Mouse (Mus musculus) forebrain, embryonic 11.5 days (tissue): ENCODE data around the gene Defa17. TPM values are rescaled to one million over a fixed set of nuclear protein-coding genes. Genes with fewer than 3 reads are reported as not detected.
"Not testable (repeated sequence)": the region's sequence is repeated elsewhere in the genome, so short reads cannot be mapped to it uniquely, and the experiment has no call there.

Source experiments
- ATAC-seq: fragments of 200-750 bp; cut with Nextera tagmentation; replicated peaks from 2 replicates; pipeline ENCODE4 v1.8.0; 2017; ENCODE audit warnings: moderate TSS enrichment; ENCODE audit not compliant: low FRiP score
- DNase-seq: peaks from one replicate; pipeline ENCODE4 v3.0.0-alpha.2; 2017; ENCODE audit warnings: low spot score
- H3K27ac ChIP-seq: fragments of 300-500 bp; sonication (generic); 2 replicates; pipeline ENCODE4 v1.5.1; 2014; ENCODE audit warnings: low read depth, low read length
- H3K27me3 ChIP-seq: fragments of 300-500 bp; sonication (generic); 2 replicates; pipeline ENCODE4 v1.6.1; 2014; ENCODE audit warnings: mild to moderate bottlenecking, low read length, mixed read lengths; ENCODE audit not compliant: control insufficient read depth, insufficient read depth
- H3K36me3 ChIP-seq: fragments of 300-500 bp; sonication (generic); 2 replicates; pipeline ENCODE4 v1.6.1; 2014; ENCODE audit warnings: mild to moderate bottlenecking, low read length, moderate library complexity, mixed read lengths; ENCODE audit not compliant: control insufficient read depth, insufficient read depth
- H3K4me1 ChIP-seq: fragments of 300-500 bp; sonication (generic); replicated peaks from 2 replicates; pipeline ENCODE4 v1.6.1; 2014; ENCODE audit warnings: low read length, mixed read lengths; ENCODE audit not compliant: control insufficient read depth, insufficient read depth
- H3K4me2 ChIP-seq: fragments of 300-500 bp; sonication (generic); 2 replicates; pipeline ENCODE4 v1.6.1; 2014; ENCODE audit warnings: low read depth, mild to moderate bottlenecking, low read length, moderate library complexity, mixed read lengths; ENCODE audit not compliant: severe bottlenecking
- H3K4me3 ChIP-seq: fragments of 300-500 bp; sonication (generic); 2 replicates; pipeline ENCODE4 v1.5.1; 2014; ENCODE audit warnings: low read depth, low read length
- H3K9ac ChIP-seq: fragments of 300-500 bp; sonication (generic); 2 replicates; pipeline ENCODE4 v1.6.1; 2014; ENCODE audit warnings: low read length
- H3K9me3 ChIP-seq: fragments of 300-500 bp; sonication (generic); 2 replicates; pipeline ENCODE4 v1.6.1; 2016; ENCODE audit warnings: low read length, mixed read lengths; ENCODE audit not compliant: control insufficient read depth
- WGBS: fragments of 180-500 bp; shearing (Covaris S2); extraction: QIAGEN DNeasy Blood & Tissue Kit; methylation state at CpG from one replicate; pipeline ENCODE4 v1.1.7; 2014; 5-methylcytosine and 5-hydroxymethylcytosine counted together
- polyA plus RNA-seq: library from polyadenylated mRNA; unstranded; fragments of >200 nt; fragmentation: Nextera tagmentation; extraction: Ambion mirVana; gene quantifications from 2 replicates; pipeline ENCODE4 v1.2.1, GENCODE M21; 2014

The Defa17 gene
- not detected in 2 replicates for polyA plus RNA-seq

- not testable (repeated sequence) for H3K9me3 ChIP-seq, H3K4me1 ChIP-seq, H3K9ac ChIP-seq, H3K4me2 ChIP-seq, H3K36me3 ChIP-seq, DNase-seq, H3K27ac ChIP-seq, ATAC-seq, H3K4me3 ChIP-seq, H3K27me3 ChIP-seq
- no CpG with 5 or more reads among the region's 2 CpGs for WGBS
Measured at GRCm38 (mm10) chr8:21655480-21655879, at the start of gene Defa17. Gene Defa17, plus strand, starts transcription at chr8:21655780.

GRCm38 (mm10) chr8:21617883-21618282 is 37.7 kb upstream of the Defa17 start, which contains the start of gene Defa26:
Gene Defa26, plus strand, starts transcription at chr8:21618183.
- WGBS: no CpG with 5 or more reads among the region's 1 CpGs
- ATAC-seq: not testable (repeated sequence)

GRCm38 (mm10) chr8:21665497-21665896 is 9.9 kb downstream of the Defa17 start, which contains the start of gene Defa34:
Gene Defa34, plus strand, starts transcription at chr8:21665797.
- not testable (repeated sequence) for H3K4me3 ChIP-seq, H3K9ac ChIP-seq, DNase-seq, H3K36me3 ChIP-seq, H3K9me3 ChIP-seq, ATAC-seq, H3K27me3 ChIP-seq, H3K27ac ChIP-seq, H3K4me1 ChIP-seq, H3K4me2 ChIP-seq
- WGBS: no CpG with 5 or more reads among the region's 1 CpGs

More at GRCm38 (mm10) chr8:21617883-21618282, 37.7 kb upstream of the Defa17 start, which contains the start of gene Defa26:
- not testable (repeated sequence) for H3K4me1 ChIP-seq, H3K9me3 ChIP-seq, H3K27me3 ChIP-seq, H3K9ac ChIP-seq, H3K4me2 ChIP-seq, H3K36me3 ChIP-seq, H3K27ac ChIP-seq, DNase-seq, H3K4me3 ChIP-seq

- not testable (repeated sequence) for H3K27ac ChIP-seq, H3K27me3 ChIP-seq, H3K4me2 ChIP-seq, H3K9me3 ChIP-seq, ATAC-seq, H3K4me1 ChIP-seq, H3K4me3 ChIP-seq, H3K9ac ChIP-seq, DNase-seq, H3K36me3 ChIP-seq
- 71% methylated on average over 1 of the region's 2 CpGs for WGBS
Measured at GRCm38 (mm10) chr8:21703545-21703944, 48.0 kb downstream of the Defa17 start, which contains the start of gene AY761184. Gene AY761184, minus strand, starts transcription at chr8:21703645.

Other genes starting within 250 kb of the Defa17 start
- gene Defa36, start 228.4 kb upstream of the Defa17 start, polyA plus RNA-seq: not detected in 2 replicates
- not detected in 2 replicates for gene Gm7849, start 199.2 kb upstream of the Defa17 start, polyA plus RNA-seq
- gene Defa20, start 146.5 kb upstream of the Defa17 start, polyA plus RNA-seq: not detected in 2 replicates
- gene Defa32, start 126.7 kb upstream of the Defa17 start, polyA plus RNA-seq: not detected in 2 replicates
- not detected in 2 replicates for gene Defa37, start 90.4 kb upstream of the Defa17 start, polyA plus RNA-seq
- gene Defa28, start 72.8 kb upstream of the Defa17 start, polyA plus RNA-seq: not detected in 2 replicates
- gene Gm7861, start 61.3 kb upstream of the Defa17 start, polyA plus RNA-seq: not detected in 2 replicates
- gene Defa26, start 37.6 kb upstream of the Defa17 start, polyA plus RNA-seq: not detected in 2 replicates
- gene Defa34, start 10.0 kb downstream of the Defa17 start, polyA plus RNA-seq: not detected in 2 replicates
- not detected in 2 replicates for gene AY761184, start 47.9 kb downstream of the Defa17 start, polyA plus RNA-seq
- gene Defa24, start 78.7 kb downstream of the Defa17 start, polyA plus RNA-seq: not detected in 2 replicates
- gene Defb50, start 167.8 kb downstream of the Defa17 start, polyA plus RNA-seq: not detected in 2 replicates
- not detected in 2 replicates for gene Defb2, start 184.1 kb downstream of the Defa17 start, polyA plus RNA-seq
- not detected in 2 replicates for gene Defb10, start 203.1 kb downstream of the Defa17 start, polyA plus RNA-seq
- gene Defb9, start 229.6 kb downstream of the Defa17 start, polyA plus RNA-seq: not detected in 2 replicates